Mouse (Mus musculus) lung, adult 2 months (tissue): ENCODE measurements at regions not wholly inside any gene's neighbourhood (a gene's known extent, or its start where the extent isn't known, plus 50 kb on each side); places are given as distances from the start of the nearest gene placed in this dataset.

ENCODE experiments used
- CTCF ChIP-seq: fragments of 200-500 bp; IDR thresholded peaks from 2 replicates; pipeline ENCODE4 v1.5.1; 2011; ENCODE audit warnings: mild to moderate bottlenecking, low read length, control low read depth; ENCODE audit not compliant: insufficient read depth
- POLR2A ChIP-seq: fragments of 200-500 bp; IDR thresholded peaks from 2 replicates; pipeline ENCODE4 v1.6.1; 2011; ENCODE audit warnings: low read depth, mild to moderate bottlenecking, control low read depth, low read length, borderline replicate concordance; ENCODE audit errors: extremely low read depth

DNA sequence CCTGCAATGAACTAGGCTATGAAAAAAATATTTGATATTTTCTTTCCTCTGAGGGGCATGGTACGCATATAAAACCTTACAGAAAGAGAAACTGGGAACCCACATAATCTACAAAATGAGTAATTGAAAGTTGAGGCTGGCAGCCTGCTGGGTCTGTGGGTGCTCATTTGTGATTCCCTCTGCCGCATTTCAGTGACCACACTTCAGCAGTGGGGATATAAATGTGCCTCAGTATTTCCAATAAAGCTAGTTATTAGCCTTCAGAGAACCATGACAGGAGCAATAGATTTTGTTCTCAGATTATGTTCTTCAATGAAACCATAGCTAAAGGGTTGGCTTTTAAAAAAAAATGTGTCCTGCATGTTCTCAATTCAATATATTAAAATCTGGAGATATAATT lies 828.0 kb upstream of the Adam24 start:
- no peak for TF ChIP-seq CTCF
- no peak for TF ChIP-seq POLR2A
